Mouse (Mus musculus) hindbrain, embryonic 10.5 days (tissue): ENCODE results near the gene Dct. TPM values are rescaled to one million over a fixed set of nuclear protein-coding genes. Genes with fewer than 3 reads are reported as not detected.

Experiments used
- DNase-seq: peaks from one replicate; pipeline ENCODE4 v3.0.0-alpha.2; 2017; ENCODE audit warnings: low spot score
- H3K27ac ChIP-seq: fragments of 300-500 bp; sonication (generic); 2 replicates; pipeline ENCODE4 v1.5.1; 2016; ENCODE audit warnings: mild to moderate bottlenecking, moderate library complexity
- H3K27me3 ChIP-seq: fragments of 300-500 bp; sonication (generic); 2 replicates; pipeline ENCODE4 v1.6.1; 2016; ENCODE audit warnings: mild to moderate bottlenecking; ENCODE audit not compliant: poor library complexity, insufficient read depth, severe bottlenecking
- H3K36me3 ChIP-seq: fragments of 300-500 bp; sonication (generic); 2 replicates; pipeline ENCODE4 v1.6.1; 2016; ENCODE audit warnings: mild to moderate bottlenecking, moderate library complexity
- H3K4me1 ChIP-seq: fragments of 300-500 bp; sonication (generic); replicated peaks from 2 replicates; pipeline ENCODE4 v1.6.1; 2016; ENCODE audit warnings: mild to moderate bottlenecking
- H3K4me3 ChIP-seq: fragments of 300-500 bp; sonication (generic); 2 replicates; pipeline ENCODE4 v1.5.1; 2016; ENCODE audit warnings: mild to moderate bottlenecking, moderate library complexity
- H3K9me3 ChIP-seq: fragments of 300-500 bp; sonication (generic); 2 replicates; pipeline ENCODE4 v1.6.1; 2016; ENCODE audit warnings: mild to moderate bottlenecking, moderate library complexity
- WGBS: fragments of 180-500 bp; shearing (Covaris S2); methylation state at CpG from one replicate; pipeline ENCODE4 v1.1.7; 2016; 5-methylcytosine and 5-hydroxymethylcytosine counted together
- polyA plus RNA-seq: library from polyadenylated mRNA; unstranded; fragments of >200 nt; fragmentation: Nextera tagmentation; extraction: Ambion mirVana; gene quantifications from 2 replicates; pipeline ENCODE4 v1.2.1, GENCODE M21; 2016

Dct gene
- polyA plus RNA-seq, 1 experiment from 2014 or later, result 3.2 TPM

DNA sequence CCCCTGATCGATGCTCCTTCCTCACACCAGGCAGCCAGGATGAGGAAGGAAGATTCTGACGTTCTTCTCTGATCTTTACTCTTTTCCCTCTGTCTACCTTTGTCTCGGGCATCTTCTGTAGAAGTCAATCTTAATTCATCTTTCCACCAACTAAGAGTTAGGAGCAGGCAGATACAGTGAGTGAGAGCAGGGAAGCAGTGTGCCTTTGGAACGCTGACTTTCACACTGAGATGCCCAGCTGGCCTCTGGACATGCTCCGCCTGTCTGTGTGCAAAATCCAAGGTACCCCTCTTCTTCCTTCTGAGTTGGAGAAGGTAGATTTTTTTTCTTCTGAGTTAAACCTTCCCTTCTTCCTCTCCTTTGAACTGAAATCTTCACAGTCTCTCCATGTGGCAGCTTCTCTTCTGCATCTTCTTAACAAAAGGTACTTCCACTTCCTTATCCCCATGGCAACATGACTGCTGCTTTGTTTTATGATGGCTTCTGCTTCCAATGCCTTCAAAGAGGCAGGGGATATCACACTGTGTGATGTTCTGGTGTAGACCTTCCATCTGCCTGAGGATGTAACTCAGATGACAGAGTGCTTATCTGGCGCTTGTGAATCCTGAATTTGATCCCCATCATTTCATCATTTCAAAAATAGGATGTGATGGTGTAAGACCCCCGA, 9.9 kb upstream of the Dct start:
- WGBS, result 76% methylated on average over 7 of the region's 7 CpGs
- no peaks in the 10 kb centered on the region for H3K9me3 ChIP-seq
- no peaks in the 10 kb centered on the region for H3K36me3 ChIP-seq
- peaks cover 8% of the 10 kb centered on the region; the same call in 1 of the 2 replicates for H3K4me1 ChIP-seq
- no peak for DNase-seq
- peaks cover 15% of the 10 kb centered on the region for H3K27me3 ChIP-seq
- no peak overlapping the region for H3K27ac ChIP-seq
- no peak overlapping the region for H3K4me3 ChIP-seq

DNA sequence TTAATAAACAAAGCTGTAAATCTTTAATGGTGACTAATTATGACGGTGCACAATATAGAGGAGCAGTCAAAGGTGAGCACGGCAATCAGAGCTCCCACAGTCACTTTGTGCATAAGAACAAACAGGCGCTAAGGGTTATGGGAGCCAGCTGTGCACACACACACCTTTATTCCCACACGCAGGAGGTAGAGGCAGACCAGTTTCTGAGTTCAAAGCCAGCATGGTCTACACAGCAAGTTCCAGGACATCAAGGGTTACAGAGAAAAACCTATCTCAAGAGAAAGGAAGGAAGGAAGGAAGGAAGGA, 6.5 kb upstream of the Dct start:
- DNase-seq, result no peak
- Histone ChIP-seq H3K9me3 (no peaks in the 10 kb centered on the region), H3K4me1 (peaks cover 8% of the 10 kb centered on the region; the same call in 1 of the 2 replicates), H3K27ac (no peak overlapping the region), H3K36me3 (no peaks in the 10 kb centered on the region), H3K4me3 (no peak overlapping the region), H3K27me3 (peaks cover 49% of the 10 kb centered on the region)
- 90% methylated on average over 4 of the region's 4 CpGs for WGBS

DNA sequence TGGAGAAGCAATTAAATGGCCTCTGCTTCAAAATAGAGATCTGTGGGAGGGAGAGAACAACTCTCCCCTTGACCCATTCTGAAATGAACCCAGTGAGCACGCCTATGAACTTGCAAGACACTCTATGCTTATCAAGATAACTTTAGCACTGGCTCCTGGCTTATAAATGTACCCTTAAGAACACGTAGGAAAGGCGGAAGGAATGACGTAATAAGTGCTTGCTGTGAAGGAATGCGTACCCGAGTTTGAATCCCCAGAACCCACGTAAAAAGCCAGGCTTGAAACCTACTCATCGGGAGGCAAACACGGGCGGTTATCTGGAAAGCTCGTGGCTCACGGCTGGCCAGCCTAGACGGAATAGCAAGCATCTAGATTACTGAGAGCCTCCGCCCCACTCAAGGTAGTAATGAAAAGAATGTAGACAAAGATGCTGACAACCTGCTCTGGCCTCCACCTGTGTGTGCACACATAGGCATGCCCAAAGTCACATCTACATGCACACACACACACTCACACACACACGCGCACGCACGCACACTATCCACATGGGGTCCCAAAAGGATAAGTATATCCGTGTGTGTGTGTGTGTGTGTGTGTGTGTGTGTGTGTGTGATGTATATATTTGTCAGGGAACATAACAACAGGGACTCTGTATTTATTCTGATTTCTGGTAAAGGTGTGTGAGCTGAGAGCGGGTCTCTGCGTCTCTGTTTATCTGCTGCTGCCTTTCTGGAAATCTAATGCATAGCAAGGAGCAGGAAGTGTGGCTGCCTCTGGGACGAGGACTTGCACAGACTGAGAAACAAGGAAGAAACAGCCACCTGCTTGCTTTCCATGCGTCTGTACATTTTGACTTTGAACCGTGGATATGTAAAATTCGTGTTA, 5.9 kb upstream of the Dct start:
- Histone ChIP-seq H3K27ac (no peak overlapping the region), H3K4me1 (peaks cover 10% of the 10 kb centered on the region; the same call in 1 of the 2 replicates), H3K36me3 (no peaks in the 10 kb centered on the region), H3K4me3 (no peak overlapping the region), H3K9me3 (no peaks in the 10 kb centered on the region), H3K27me3 (peaks cover 55% of the 10 kb centered on the region)
- DNase-seq, result no peak
- WGBS, result 89% methylated on average over 25 of the region's 25 CpGs

DNA sequence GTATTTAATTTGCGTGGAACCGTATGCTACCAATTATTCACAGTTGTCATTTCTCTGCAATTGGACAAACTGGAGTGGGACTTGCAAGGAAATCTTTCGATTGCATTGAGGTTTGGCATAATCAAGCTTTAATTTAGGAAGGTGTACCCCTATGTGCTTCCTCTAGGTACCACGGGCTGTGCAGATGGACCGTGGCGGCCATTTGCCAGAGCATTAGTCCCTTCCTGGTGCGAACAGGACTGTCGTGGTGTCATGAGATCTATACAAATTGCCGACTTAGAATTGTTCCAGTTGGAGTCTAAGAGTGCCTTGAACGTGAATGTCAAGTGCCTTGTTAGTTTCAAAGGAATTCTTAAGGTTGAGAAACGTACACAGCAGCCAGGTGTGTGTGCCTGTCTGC, 726 bp upstream of the Dct start:
- Histone ChIP-seq H3K27me3 (peaks cover 85% of the 10 kb centered on the region), H3K36me3 (no peaks in the 10 kb centered on the region), H3K9me3 (no peaks in the 10 kb centered on the region), H3K4me1 (peaks cover 23% of the 10 kb centered on the region), H3K27ac (no peak overlapping the region), H3K4me3 (no peak overlapping the region)
- DNase-seq, result no peak
- 74% methylated on average over 11 of the region's 11 CpGs for WGBS

DNA sequence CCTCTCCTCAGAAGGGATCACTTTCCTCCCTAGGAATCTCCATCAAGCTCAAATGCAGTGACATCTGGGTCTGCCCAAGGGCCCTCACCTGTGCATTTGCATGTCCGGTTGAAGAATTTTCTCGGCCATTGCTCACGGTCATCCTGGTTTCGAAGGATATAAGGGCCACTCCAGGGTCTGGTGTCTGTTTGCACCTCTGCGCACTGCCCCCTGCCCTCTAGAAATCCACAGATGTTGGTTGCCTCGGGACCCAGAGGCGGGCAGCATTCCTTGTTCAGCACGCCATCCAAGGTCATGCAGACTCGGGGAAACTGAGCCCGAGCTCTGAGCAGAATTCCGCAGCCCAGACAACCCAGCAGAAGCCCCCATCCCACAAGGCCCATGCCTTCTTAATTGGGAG, 648 bp downstream of the Dct start:
- no peak for DNase-seq

DNA sequence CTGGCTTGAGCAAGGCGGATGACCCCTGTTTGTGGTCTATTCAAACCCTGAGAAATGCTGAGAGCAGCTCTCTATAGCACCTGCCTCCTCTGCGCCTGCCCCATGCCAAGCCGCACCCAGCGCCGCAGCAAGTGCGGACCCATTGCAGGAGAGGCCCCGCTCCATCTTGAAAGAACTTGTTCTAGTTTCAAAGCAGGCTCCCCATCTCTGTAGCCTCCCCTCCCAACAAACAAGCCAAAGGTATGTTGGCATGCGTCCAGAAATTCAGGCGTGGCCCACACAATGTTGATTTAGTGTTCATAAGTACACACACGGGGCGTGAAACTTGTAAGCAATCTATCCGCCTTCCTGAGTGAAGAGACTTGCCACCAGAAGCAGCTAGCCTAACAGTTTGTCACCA, 1.1 kb downstream of the Dct start:
- Histone ChIP-seq H3K27ac (0 out of 2 replicates have a peak overlapping the region, but pooled peaks have one; percentile 23), H3K36me3 (no peaks in the 10 kb centered on the region), H3K4me3 (no peak overlapping the region), H3K9me3 (no peaks in the 10 kb centered on the region), H3K4me1 (peaks cover 23% of the 10 kb centered on the region), H3K27me3 (peaks cover 77% of the 10 kb centered on the region)
- DNase-seq, result no peak
- WGBS, result 94% methylated on average over 12 of the region's 12 CpGs

More for the DNA sequence above, 648 bp downstream of the Dct start:
- no peak overlapping the region for H3K27ac ChIP-seq
- H3K9me3 ChIP-seq, result no peaks in the 10 kb centered on the region
- no peak overlapping the region for H3K4me3 ChIP-seq
- 83% methylated on average over 11 of the region's 11 CpGs for WGBS
- no peaks in the 10 kb centered on the region for H3K36me3 ChIP-seq
- peaks cover 23% of the 10 kb centered on the region for H3K4me1 ChIP-seq
- peaks cover 81% of the 10 kb centered on the region for H3K27me3 ChIP-seq

DNA sequence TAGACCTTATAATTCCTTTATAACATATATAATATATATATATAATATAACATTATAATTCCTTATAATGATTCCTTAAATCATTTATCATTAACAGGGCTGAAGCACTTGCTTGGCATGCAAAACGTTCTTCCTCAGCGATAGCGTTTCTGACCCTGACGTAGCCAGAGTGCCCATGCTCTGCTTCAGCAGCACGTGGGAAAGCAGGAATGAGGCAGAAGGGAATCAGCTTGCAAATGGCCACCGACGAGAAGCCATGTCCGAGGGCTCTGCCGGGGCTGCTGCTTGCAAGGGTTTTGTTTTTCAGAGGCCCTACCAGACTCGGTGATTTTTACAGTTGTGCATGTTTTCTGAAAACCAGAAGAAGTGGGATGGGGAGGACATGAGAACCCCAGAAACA, 1.6 kb downstream of the Dct start:
- no peak for DNase-seq
- WGBS, result 81% methylated on average over 10 of the region's 10 CpGs
- Histone ChIP-seq H3K4me3 (no peak overlapping the region), H3K9me3 (no peaks in the 10 kb centered on the region), H3K27ac (no peak overlapping the region), H3K27me3 (peaks cover 73% of the 10 kb centered on the region), H3K36me3 (no peaks in the 10 kb centered on the region), H3K4me1 (peaks cover 23% of the 10 kb centered on the region)

DNA sequence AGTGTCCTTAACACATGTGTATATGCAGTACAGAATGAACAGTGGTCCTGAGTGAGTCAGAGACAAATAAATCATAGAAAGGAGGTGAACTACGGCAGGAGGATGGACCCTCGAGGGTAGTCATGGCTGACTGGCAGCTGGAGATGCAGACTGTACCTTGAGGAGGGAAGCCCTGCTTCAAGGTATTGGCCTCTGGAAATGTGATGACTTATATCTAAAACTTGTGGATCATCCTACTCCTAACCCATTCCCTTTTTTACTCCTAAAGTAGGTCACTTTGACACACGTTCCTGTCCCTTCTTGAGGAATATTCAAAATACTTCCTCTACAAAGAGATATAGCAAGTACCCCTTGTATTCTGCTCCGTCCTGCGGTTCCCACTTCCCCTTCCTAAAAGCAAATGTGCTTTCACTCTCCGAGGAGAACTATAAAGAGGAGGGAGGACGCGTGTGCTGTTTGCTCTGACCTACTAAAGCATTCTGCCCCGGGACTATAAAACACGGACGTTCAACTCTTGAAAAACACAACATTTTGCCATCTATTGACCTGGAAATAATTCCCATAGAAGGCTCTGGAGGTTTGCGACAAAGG, 2.3 kb downstream of the Dct start:
- peaks cover 72% of the 10 kb centered on the region for H3K27me3 ChIP-seq
- 74% methylated on average over 12 of the region's 12 CpGs for WGBS

DNA sequence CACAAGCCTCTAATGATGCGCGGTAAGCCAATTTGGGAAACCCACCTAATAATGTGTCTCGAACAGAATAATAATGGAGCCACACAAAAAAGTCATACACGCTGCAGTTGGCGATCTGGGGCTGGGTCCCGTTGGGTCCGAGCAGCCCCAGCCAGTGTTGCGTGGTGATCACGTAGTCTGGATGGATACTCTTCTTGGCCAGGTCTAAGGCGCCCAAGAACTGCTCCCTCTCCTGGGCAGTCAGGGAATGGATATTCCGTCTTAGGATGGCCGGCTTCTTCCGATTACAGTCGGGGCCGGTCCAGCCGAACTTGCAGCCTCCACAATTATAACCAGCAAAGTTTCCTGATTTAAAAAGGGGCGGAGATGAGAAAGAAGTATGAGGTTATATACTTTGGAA, 9.1 kb downstream of the Dct start:
- Histone ChIP-seq H3K36me3 (no peaks in the 10 kb centered on the region), H3K27ac (no peak overlapping the region), H3K4me3 (no peak overlapping the region), H3K27me3 (peaks cover 29% of the 10 kb centered on the region), H3K4me1 (peaks cover 10% of the 10 kb centered on the region; the same call in 1 of the 2 replicates), H3K9me3 (no peaks in the 10 kb centered on the region)
- DNase-seq, result no peak
- WGBS, result 80% methylated on average over 17 of the region's 17 CpGs

More for the DNA sequence above, 2.3 kb downstream of the Dct start:
- Histone ChIP-seq H3K4me1 (peaks cover 23% of the 10 kb centered on the region), H3K9me3 (no peaks in the 10 kb centered on the region), H3K4me3 (no peak overlapping the region), H3K27ac (no peak overlapping the region), H3K36me3 (no peaks in the 10 kb centered on the region)
- no peak for DNase-seq

DNA sequence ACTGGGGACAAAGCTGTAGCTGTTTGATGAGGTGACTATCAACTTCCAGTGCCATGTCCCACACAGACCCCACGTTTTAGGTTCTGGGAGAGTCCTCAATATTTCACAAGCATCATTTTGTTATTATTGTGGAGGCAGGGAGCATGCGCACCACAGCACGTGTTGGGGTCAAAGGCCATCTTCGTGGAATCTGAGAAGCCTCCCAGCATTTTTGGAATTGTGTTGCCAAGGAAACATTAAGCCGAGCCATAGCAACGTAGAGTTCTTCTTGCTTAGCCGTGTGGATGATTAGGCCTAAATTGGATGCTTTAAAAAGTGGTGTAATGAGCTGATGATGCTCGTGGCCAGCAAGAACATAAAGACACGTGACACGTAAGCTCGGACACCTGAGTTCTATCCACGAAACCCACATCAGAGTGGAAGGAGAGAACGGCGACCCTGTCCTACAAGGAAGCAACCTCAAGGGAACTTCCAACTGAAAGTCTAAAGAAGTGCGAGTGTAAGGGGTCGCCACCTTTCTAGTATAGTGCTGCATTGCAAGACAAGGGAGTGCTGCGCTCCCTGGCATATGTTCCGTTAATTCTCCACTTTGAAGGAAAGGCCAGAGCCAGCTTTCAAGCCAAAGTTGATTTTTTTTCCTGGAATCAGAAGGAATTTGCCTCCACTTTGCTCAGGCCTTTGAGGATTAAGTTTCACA, 9.8 kb downstream of the Dct start:
- Histone ChIP-seq H3K4me1 (peaks cover 10% of the 10 kb centered on the region; the same call in 1 of the 2 replicates), H3K4me3 (no peak overlapping the region), H3K27ac (no peak overlapping the region), H3K27me3 (peaks cover 23% of the 10 kb centered on the region), H3K9me3 (no peaks in the 10 kb centered on the region), H3K36me3 (no peaks in the 10 kb centered on the region)
- peak; percentile 34 for DNase-seq
- WGBS, result 73% methylated on average over 18 of the region's 18 CpGs

DNA sequence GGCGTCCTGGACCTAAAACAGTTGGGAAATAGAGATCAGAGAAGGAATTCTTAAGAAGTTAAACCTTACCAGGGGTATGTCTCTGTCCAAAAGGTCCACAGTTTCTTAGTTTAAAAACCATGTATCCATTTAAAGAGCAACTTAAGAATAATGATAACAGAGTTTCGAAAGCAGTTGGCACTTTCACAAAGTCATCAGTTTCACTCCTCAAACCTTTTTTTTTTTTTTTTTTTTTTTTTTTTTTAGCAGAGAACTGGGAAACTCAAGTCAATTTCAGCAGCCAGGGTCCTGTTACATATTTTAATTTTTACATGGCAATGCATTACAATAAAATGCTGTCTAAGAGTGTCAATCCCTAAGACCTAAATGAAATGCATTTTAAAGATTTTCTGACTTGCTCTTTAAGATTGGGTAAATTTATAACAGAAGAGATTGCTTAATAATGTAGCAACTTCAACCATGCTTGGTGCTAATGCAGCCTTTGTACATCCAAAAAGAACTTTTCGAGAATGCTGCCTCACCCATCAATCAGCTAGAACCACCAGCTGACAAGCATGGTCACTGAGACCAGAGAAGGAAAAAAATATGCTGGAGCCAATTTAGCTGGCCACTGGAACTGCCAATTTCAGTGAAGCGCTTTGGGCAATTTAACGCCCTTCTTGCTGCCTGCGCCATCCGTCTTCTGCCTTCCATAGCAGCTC, 11.3 kb downstream of the Dct start:
- Histone ChIP-seq H3K36me3 (no peaks in the 10 kb centered on the region), H3K27ac (no peak overlapping the region), H3K4me1 (peaks cover 10% of the 10 kb centered on the region; the same call in 1 of the 2 replicates), H3K27me3 (peaks cover 19% of the 10 kb centered on the region), H3K4me3 (no peak overlapping the region), H3K9me3 (no peaks in the 10 kb centered on the region)
- 80% methylated on average over 7 of the region's 7 CpGs for WGBS
- no peak for DNase-seq

DNA sequence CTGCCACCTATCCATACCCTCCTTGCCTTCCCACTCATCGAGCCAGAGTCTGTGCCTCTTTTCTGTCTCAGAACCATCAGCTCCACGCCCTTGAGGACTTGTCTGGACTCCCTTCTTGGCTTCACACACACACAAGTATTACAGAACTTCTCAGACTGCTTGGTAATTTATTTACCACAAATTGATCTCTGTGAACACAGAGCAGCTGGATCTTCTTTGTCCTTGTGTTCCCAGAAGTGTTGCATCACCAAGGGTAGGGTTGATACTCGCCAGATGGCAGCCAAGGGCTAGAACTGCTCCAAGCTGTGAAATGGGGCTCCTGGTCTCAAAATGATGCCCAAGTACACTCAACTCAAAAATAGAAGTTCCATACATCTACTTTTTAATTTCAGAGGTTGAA, 13.0 kb downstream of the Dct start:
- Histone ChIP-seq H3K4me1 (peaks cover 10% of the 10 kb centered on the region; the same call in 1 of the 2 replicates), H3K4me3 (no peak overlapping the region), H3K36me3 (no peaks in the 10 kb centered on the region), H3K27me3 (0 out of 2 replicates have a peak, but pooled peaks cover 5% of the 10 kb centered on the region), H3K9me3 (no peaks in the 10 kb centered on the region), H3K27ac (no peak overlapping the region)
- WGBS, result 81% methylated on average over 3 of the region's 3 CpGs
- DNase-seq, result no peak
